Mouse (Mus musculus): ENCODE data around the gene Pcolce. TPM values are rescaled to one million over a fixed set of nuclear protein-coding genes. Genes with fewer than 3 reads are reported as not detected.
A peak's percentile ranks its signal among the peaks of the same experiment; 100 is the strongest.

Gene Pcolce
- total RNA-seq (2021) = 100 to 1,000 TPM; 127 to 142 TPM

DNA sequence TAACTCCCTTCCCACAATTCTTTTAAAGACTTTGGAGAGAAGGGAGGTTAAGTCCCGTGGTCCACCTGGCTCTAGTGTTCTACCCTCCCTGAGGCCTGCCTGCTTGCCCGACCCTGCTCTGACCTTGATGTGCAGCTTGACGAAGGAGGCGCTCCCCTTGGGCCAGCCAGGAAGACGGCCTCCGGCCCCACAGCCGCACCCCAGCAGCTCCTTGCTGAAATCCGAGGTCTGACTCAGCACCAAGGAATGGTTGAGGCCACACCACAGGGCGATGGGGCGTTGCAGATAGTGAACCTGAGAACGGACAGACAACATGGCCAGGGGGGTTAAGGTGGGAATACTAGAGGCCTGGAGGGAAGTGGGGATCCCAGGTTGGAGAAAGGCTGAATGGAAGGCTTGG lies at the start of gene Pcolce:
Gene Pcolce, minus strand, starts transcription at position 235 of the 400 bp plus-strand sequence.
- intact Hi-C loops (cut with DNase I) = no loop called here
- peak in 1 of 2 experiments; percentile 34 for DNase-seq

DNA sequence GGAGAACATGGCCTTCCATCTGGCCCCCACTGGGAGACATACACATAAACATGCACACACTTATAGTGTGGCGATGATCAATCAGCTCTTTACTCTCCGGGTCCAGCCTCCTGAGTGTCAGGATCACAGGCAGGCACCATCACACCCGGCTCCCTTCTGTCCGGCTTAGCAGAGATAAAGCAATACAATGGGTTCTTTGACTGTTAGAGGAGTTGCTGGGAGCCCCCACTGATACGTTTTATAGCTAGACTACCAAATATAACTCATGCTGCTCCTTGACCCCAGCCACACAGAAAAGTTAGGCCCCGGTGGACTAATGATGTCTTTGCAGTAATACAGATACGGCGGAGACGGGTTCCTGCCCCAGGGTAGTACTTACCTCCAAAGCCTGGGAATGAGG lies 49.5 kb upstream of the Pcolce start:
- intact Hi-C loops (cut with DNase I) = no loop called here
- no peak for DNase-seq

GRCm38 (mm10) chr5:137660064-137660688 lies 46.6 kb upstream of the Pcolce start:
- intact Hi-C loops (cut with DNase I) = no loop called here
- DNase-seq = peak; percentile 83 to 87

- peak; percentile 85 to 90 for DNase-seq
- intact Hi-C loops (cut with DNase I) = loop anchor here (1.0 kb wide), 2 partner anchors 84 to 100 kb away; partner anchors contain the start of gene Nyap1
Measured at GRCm38 (mm10) chr5:137656977-137657376, 43.4 kb upstream of the Pcolce start.

- intact Hi-C loops (cut with DNase I) = no loop called here
- peak in 1 of 2 experiments; percentile 51 for DNase-seq
Measured at GRCm38 (mm10) chr5:137654746-137655145, 41.2 kb upstream of the Pcolce start.

DNA sequence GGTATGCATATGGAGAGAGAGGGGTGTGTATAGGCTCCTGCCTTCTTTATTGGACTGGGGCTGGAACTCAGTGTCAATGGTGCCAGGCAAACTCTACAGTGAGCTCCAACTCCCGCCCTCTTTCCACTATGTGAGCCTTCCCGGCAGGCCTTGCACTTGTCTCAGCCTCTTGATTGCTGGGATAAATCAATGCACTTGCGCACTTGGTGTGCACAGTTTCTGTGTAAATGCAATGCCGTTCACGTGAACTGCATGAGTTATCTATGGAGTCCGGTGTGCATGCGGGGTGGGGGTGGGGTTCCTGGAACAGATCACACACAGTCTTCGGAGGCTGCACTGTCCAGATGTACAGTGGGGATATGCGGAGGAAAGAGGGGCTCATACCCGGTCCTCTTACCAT lies 39.8 kb upstream of the Pcolce start:
- DNase-seq = no peak
- intact Hi-C loops (cut with DNase I) = no loop called here

- intact Hi-C loops (cut with DNase I) = loop anchor here (1.0 kb wide), 1 partner anchor 67 kb away; no protein-coding TSS in a partner anchor
- peak; percentile 77 to 88 for DNase-seq
Measured at GRCm38 (mm10) chr5:137652474-137652873, 38.9 kb upstream of the Pcolce start.

- intact Hi-C loops (cut with DNase I) = loop anchor here (10.0 kb wide), 1 partner anchor 265 kb away; no protein-coding TSS in a partner anchor
- no peak for DNase-seq
Measured at GRCm38 (mm10) chr5:137649669-137650571, 36.3 kb upstream of the Pcolce start.

GRCm38 (mm10) chr5:137649251-137649650 lies 35.7 kb upstream of the Pcolce start:
- DNase-seq = no peak
- intact Hi-C loops (cut with DNase I) = loop anchor here (10.0 kb wide), 1 partner anchor 264 kb away; no protein-coding TSS in a partner anchor

DNA sequence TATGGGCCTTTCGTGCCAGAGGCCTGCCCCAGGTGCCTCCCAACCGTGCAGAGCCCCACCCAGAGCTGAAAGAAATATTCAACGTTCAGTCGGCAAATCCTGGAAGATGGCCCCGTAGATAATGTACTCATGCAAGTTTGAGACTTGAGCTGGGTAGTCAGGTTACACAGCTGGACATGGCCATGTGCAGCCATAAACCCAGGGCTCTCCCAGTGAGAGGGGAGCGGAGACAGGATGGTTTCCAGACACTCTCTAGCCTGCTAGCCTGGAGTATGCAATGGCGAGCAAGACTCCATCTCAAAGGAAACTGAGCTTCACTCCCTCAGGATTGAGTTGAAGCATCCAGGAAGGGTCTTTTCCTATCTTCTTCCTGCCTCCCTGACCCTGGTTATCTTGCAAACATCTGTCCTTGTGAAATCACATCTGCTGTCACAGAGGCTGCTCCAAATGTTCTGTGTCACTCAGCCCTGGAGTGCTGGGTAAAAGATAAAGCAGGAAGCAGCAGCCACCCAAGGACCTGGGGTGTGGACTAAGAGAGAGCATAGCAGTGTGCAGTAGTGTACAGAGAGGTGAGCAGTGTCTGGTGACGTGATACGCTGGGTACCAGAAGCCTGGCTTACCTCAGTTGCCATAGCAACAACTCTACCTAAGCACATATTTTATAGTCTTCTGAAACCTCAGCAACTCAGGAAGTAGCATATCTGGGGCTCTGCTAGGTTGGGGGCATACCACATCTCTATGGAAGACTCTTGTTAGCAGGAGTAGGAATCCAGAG lies 34.4 kb upstream of the Pcolce start:
- intact Hi-C loops (cut with DNase I) = loop anchor here (10.0 kb wide), 1 partner anchor 263 kb away; no protein-coding TSS in a partner anchor
- DNase-seq = no peak

DNA sequence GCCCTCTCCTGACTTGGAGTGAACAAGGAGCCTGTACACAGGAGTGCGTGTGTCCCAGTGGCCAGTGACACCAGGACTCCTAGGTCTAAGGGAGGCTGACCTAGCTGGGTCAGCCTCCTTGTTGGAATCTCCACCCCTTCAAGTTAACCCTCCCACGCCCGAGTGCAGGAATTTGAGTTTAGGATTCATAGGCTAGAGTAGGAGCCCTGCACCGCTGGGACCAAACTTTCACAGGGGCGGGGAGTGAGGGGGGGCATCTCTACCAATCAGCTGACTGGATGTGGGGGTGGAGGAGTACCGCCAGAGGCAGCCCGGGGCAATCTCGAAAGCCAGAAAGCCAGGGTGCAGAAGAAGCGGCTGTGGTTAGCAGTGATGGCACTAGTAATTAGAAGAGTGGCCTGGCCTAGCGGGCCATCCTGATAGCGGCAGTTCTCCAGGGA lies 32.1 kb upstream of the Pcolce start, which contains the start of gene Irs3:
Gene Irs3, minus strand, starts transcription at position 63 of the 440 bp plus-strand sequence.
- peak; percentile 42 to 48 for DNase-seq
- intact Hi-C loops (cut with DNase I) = loop anchor here (10.0 kb wide), 1 partner anchor 261 kb away; no protein-coding TSS in a partner anchor

DNA sequence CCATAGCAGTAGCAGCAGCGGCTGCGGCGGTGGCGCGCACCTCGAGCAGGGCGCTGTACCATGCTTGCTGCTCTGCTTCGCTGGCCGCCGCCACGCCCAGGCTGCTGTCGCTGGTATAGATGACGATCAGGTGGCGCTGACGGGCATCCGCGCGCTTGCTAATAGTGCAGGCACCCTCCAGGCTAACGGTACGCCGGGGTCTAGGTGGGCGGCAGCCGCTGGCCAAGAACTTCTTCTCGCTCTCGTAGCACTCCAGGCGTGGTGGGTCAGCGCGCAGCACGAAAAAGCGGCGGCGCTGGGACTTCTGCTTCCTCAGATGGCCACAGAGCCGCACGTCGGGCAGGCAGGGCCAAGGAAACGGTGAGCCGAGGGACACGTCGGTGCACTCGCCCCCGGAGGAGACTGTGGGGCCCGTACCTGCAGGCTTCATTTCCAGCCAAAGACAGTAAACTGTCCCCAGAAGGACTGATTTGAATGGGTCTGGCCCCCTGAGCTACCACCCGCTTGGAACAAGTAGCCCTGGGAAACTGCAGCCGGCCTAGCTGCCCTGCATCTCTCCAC lies 31.6 kb upstream of the Pcolce start:
- intact Hi-C loops (cut with DNase I) = loop anchor here (10.0 kb wide), 1 partner anchor 260 kb away; no protein-coding TSS in a partner anchor
- no peak for DNase-seq

DNA sequence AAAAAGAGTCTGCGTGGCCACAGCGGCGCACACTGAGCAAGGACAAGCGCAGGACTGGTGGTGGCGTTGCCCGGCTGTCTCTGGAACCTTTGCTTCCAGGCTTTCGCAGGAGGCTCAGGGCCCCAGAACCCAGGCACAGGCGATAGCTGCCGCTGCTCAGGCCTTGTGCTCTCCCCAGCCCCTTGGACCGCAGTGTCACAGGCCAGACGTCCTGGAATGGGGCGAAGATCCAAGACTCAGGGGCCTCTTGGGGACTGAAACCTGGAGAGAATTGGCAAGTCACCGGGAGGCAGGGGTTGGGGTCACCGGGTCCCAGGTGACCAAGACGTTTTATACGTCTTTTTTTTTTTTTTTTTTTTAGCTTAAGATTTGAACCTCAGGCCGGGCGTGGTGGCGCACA lies 30.9 kb upstream of the Pcolce start:
- intact Hi-C loops (cut with DNase I) = loop anchor here (10.0 kb wide), 1 partner anchor 260 kb away; no protein-coding TSS in a partner anchor

DNA sequence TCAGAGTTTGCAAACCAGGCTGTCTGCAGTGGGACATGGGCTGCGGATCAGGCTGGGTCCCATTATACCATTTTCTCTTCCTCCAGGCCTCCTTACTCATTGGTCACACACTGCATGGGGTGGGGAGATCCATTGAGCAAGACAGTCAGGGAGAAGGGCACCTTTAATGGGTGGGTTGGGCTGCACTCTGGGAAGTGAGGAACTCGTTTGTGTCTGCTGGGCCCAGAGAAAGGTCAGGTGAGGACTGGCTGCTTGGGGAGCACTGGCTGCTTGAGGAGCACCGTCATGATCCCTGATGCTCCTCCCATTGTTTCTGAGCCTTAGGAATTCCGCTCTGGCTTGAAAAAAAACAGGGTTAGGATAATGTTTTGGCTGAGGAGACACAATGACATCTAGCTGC lies 29.3 kb upstream of the Pcolce start:
- DNase-seq = no peak
- intact Hi-C loops (cut with DNase I) = loop anchor here (10.0 kb wide), 1 partner anchor 258 kb away; no protein-coding TSS in a partner anchor

More for the DNA sequence above, 30.9 kb upstream of the Pcolce start:
- DNase-seq = no peak

GRCm38 (mm10) chr5:137641054-137641453 lies 27.5 kb upstream of the Pcolce start, which contains the start of gene Sap25:
Gene Sap25, plus strand, starts transcription at chr5:137641334.
- no peak for DNase-seq

GRCm38 (mm10) chr5:137639472-137639871 lies 25.9 kb upstream of the Pcolce start:
- intact Hi-C loops (cut with DNase I) = no loop called here
- DNase-seq = no peak

More at GRCm38 (mm10) chr5:137641054-137641453, 27.5 kb upstream of the Pcolce start, which contains the start of gene Sap25:
- intact Hi-C loops (cut with DNase I) = loop anchor here (10.0 kb wide), 1 partner anchor 256 kb away; no protein-coding TSS in a partner anchor

GRCm38 (mm10) chr5:137633397-137634084 lies 20.0 kb upstream of the Pcolce start:
- intact Hi-C loops (cut with DNase I) = no loop called here
- DNase-seq = no peak

DNA sequence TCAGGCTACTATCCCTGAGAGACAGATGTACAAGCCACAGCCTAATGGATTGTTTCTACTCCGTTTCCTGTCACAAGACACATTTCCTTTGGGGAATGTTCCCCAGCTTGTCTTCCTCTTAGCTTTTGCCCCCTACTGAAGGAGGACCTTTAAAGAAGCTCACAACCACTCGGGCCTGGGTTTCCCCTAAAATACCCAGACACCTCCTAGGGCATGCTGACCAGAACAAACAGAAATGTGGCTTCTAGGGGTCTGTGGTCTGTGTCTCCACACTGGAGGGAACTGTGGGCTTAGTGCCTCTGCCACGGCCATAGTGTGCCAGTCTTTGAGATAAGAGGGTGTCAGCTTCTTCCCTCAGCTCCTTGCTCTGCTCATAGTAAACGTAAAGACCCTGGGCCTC lies 18.0 kb upstream of the Pcolce start:
- intact Hi-C loops (cut with DNase I) = loop anchor here (2.0 kb wide), 1 partner anchor 31 kb away; the partner anchor contains the start of gene Mospd3
- no peak for DNase-seq

DNA sequence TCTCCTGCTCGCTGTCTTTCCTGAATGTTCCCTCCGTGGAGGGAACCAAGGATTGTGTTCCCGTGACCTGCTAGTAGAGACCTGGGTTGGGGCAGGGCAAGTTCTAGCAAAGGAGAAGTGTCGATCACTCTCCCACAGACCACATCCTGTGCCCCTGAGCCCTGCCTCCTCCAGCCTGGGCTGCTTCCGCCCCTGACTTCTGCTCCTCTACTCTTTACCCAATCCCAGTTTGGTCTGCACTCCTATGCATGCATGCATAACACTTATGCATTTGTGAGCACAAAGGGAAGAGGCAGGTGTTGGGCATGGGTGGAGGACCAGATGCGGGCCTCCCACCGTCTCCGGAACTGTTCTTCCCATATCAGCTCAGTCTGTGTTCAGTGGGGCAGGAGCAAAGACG lies 17.6 kb upstream of the Pcolce start:
- DNase-seq = peak; percentile 52 to 58
- intact Hi-C loops (cut with DNase I) = loop anchor here (2.0 kb wide), 1 partner anchor 30 kb away; the partner anchor contains the start of gene Mospd3
